Mouse (Mus musculus): ENCODE results near the gene Hcfc2. TPM values are rescaled to one million over a fixed set of nuclear protein-coding genes. Genes with fewer than 3 reads are reported as not detected.

Gene Hcfc2
- polyA plus RNA-seq, 1 experiment: 32.5 TPM

GRCm38 (mm10) chr10:82690494-82690893 is 5.5 kb upstream of the Hcfc2 start, which contains the start of gene Glt8d2:
Gene Glt8d2 (minus strand): TSS chr10:82690650.
- H3K27ac ChIP-seq (ENCODE audit: insufficient read depth, low read length): no peak within 1 kb of the TSS
- TF ChIP-seq CTCF (IDR thresholded peaks at IDR 0.05; ENCODE audit: borderline replicate concordance, insufficient read depth, low read depth, low read length) (no peak), POLR2A (IDR thresholded peaks at IDR 0.05; ENCODE audit: borderline replicate concordance, insufficient read depth, low read length) (no peak)
- H3K4me1 ChIP-seq (ENCODE audit: control insufficient read depth, insufficient read depth, low read length): no peaks in the 10 kb centered on the region
- no peaks in the 10 kb centered on the region for H3K27me3 ChIP-seq (ENCODE audit: control insufficient read depth, insufficient read depth, low read length)
- no peak within 1 kb of the TSS for H3K4me3 ChIP-seq (replicated peaks; ENCODE audit: insufficient read depth, low read depth, low read length)
- WGBS: 26% methylated on average over 14 of the region's 14 CpGs
- no peak for DNase-seq

GRCm38 (mm10) chr10:82696453-82697079 is 606 bp downstream of the Hcfc2 start:
- Histone ChIP-seq H3K27me3 (ENCODE audit: control insufficient read depth, insufficient read depth, low read length) (no peaks in the 10 kb centered on the region), H3K4me1 (ENCODE audit: control insufficient read depth, insufficient read depth, low read length) (peaks cover 7% of the 10 kb centered on the region; the same call in 1 of the 2 replicates), H3K27ac (ENCODE audit: insufficient read depth, low read length) (peak overlapping the region; percentile 34), H3K4me3 (replicated peaks; ENCODE audit: insufficient read depth, low read depth, low read length) (no peak overlapping the region)
- peak; percentile 30 to 32 for DNase-seq
- TF ChIP-seq CTCF (IDR thresholded peaks at IDR 0.05; ENCODE audit: borderline replicate concordance, insufficient read depth, low read depth, low read length) (no peak), POLR2A (IDR thresholded peaks at IDR 0.05; ENCODE audit: borderline replicate concordance, insufficient read depth, low read length) (no peak)
- 30% methylated on average over 4 of the region's 4 CpGs for WGBS

DNA sequence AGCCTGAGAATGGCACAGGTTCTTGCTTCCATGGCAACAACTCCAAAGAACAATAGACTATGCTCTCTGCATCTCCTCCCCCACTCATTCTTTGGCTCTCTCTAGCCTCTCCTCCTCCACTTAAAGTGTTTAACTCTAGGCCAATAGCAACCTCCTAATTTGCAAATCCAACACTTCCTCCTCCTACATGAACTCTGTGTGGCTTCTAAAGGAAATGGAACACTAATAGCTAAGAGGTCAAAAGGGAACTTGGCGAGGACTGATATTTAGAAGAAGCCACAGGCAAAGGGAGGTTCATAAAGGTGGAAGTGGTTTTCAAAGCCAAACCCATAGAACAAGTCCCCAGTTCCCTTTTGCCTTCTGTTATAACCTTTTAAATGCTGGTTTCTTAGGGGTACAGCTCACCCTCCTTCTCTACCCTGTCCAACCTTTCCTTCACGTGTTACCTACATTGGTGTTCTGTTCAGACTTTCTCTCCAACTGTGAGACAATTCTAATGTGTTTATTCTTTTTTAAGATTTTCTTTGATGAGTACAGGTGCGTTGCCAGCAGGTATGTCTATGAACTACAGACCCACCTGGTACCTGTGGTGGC is 1.4 kb downstream of the Hcfc2 start:
- WGBS: 89% methylated on average over 3 of the region's 3 CpGs
- H3K4me1 ChIP-seq (ENCODE audit: control insufficient read depth, insufficient read depth, low read length): peaks cover 7% of the 10 kb centered on the region; the same call in 1 of the 2 replicates
- H3K4me3 ChIP-seq (replicated peaks; ENCODE audit: insufficient read depth, low read depth, low read length): no peak overlapping the region
- 0 out of 2 replicates have a peak overlapping the region, but pooled peaks have one; percentile 34 for H3K27ac ChIP-seq (ENCODE audit: insufficient read depth, low read length)
- TF ChIP-seq POLR2A (IDR thresholded peaks at IDR 0.05; ENCODE audit: borderline replicate concordance, insufficient read depth, low read length): no peak
- TF ChIP-seq CTCF (IDR thresholded peaks at IDR 0.05; ENCODE audit: borderline replicate concordance, insufficient read depth, low read depth, low read length): no peak
- DNase-seq: no peak
- no peaks in the 10 kb centered on the region for H3K27me3 ChIP-seq (ENCODE audit: control insufficient read depth, insufficient read depth, low read length)

- Histone ChIP-seq H3K4me1 (ENCODE audit: control insufficient read depth, insufficient read depth, low read length) (peaks cover 7% of the 10 kb centered on the region; the same call in 1 of the 2 replicates), H3K27me3 (ENCODE audit: control insufficient read depth, insufficient read depth, low read length) (no peaks in the 10 kb centered on the region), H3K27ac (ENCODE audit: insufficient read depth, low read length) (peak overlapping the region; percentile 89), H3K4me3 (replicated peaks; ENCODE audit: insufficient read depth, low read depth, low read length) (peak overlapping the region; percentile 86)
- TF ChIP-seq POLR2A (IDR thresholded peaks at IDR 0.05; ENCODE audit: borderline replicate concordance, insufficient read depth, low read length) (peak; percentile 78), CTCF (IDR thresholded peaks at IDR 0.05; ENCODE audit: borderline replicate concordance, insufficient read depth, low read depth, low read length) (no peak)
- WGBS: under 1% methylated on average over 41 of the region's 42 CpGs
- DNase-seq: peak; percentile 90 to 92
These were observed 2.8 kb downstream of the Hcfc2 start for GRCm38 (mm10) chr10:82698712-82699261.

DNA sequence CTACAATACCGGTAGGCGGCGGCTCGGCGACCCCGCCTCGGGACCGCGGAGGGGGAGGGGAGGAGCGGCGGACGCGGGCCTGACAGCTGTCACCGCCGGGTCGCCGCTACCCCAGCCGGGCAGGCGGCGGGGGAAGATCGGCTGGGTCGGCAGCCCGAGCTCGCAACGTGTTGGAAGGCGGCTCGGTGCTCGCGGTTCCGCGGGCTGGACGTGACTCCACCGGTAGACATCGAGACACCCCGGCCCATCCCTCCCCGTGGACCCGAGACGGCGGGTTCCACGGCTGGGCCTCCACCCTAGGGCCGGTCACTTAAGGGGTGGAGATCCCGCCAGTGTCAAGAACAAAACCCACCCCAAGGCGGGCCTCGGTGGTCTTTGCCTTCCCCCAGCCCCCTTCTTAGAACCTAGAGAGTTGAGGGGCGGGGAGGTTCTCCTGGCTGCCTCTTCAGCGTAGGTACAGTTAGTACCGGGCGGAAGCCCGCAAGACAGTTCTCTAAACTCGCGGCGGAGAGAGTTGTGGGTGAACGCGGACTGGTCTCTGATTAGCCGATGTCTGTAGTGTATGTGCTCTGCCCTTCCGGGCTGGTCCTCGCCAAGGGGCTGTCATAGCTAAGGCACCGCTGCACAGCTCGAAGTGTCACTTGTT is 3.5 kb downstream of the Hcfc2 start:
- Histone ChIP-seq H3K27me3 (ENCODE audit: control insufficient read depth, insufficient read depth, low read length) (no peaks in the 10 kb centered on the region), H3K4me3 (replicated peaks; ENCODE audit: insufficient read depth, low read depth, low read length) (peak overlapping the region; percentile 86), H3K4me1 (ENCODE audit: control insufficient read depth, insufficient read depth, low read length) (peaks cover 7% of the 10 kb centered on the region; the same call in 1 of the 2 replicates), H3K27ac (ENCODE audit: insufficient read depth, low read length) (peak overlapping the region; percentile 55)
- TF ChIP-seq POLR2A (IDR thresholded peaks at IDR 0.05; ENCODE audit: borderline replicate concordance, insufficient read depth, low read length): no peak
- WGBS: under 1% methylated on average over 58 of the region's 59 CpGs
- DNase-seq: no peak

DNA sequence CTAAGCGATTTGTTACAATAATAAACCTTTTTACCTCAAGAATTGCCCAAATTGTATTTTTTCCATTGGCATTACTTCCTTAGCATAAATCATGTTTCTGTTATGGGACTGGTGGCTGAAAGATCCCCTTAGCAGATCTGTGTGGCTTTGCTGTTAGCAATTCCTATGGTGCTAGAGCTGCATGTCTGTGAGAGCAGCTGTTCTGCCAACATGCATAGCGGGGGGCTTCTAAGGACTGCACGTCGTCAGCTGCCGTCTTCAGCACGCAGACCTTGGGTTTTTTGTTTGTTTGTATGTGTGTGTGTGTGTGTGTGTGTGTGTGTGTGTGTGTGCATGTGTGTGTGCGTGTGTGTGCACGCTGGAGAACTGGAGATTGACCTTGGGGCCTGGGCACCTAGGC is 45.4 kb downstream of the Hcfc2 start:
- no peak overlapping the region for H3K4me3 ChIP-seq (replicated peaks; ENCODE audit: insufficient read depth, low read depth, low read length)
- peaks cover 6% of the 10 kb centered on the region for H3K4me1 ChIP-seq (ENCODE audit: control insufficient read depth, insufficient read depth, low read length)
- WGBS: 39% methylated on average over 8 of the region's 8 CpGs
- DNase-seq: peak; percentile 23 to 36
- H3K27ac ChIP-seq (ENCODE audit: insufficient read depth, low read length): no peak overlapping the region
- TF ChIP-seq POLR2A (IDR thresholded peaks at IDR 0.05; ENCODE audit: borderline replicate concordance, insufficient read depth, low read length): no peak
- no peak for TF ChIP-seq CTCF (IDR thresholded peaks at IDR 0.05; ENCODE audit: borderline replicate concordance, insufficient read depth, low read depth, low read length)
- no peaks in the 10 kb centered on the region for H3K27me3 ChIP-seq (ENCODE audit: control insufficient read depth, insufficient read depth, low read length)

GRCm38 (mm10) chr10:82741876-82742275 is 45.9 kb downstream of the Hcfc2 start:
- Histone ChIP-seq H3K27me3 (ENCODE audit: control insufficient read depth, insufficient read depth, low read length) (no peaks in the 10 kb centered on the region), H3K27ac (ENCODE audit: insufficient read depth, low read length) (no peak overlapping the region), H3K4me3 (replicated peaks; ENCODE audit: insufficient read depth, low read depth, low read length) (no peak overlapping the region), H3K4me1 (ENCODE audit: control insufficient read depth, insufficient read depth, low read length) (peaks cover 6% of the 10 kb centered on the region)
- DNase-seq: no peak
- 89% methylated on average over 4 of the region's 4 CpGs for WGBS
- TF ChIP-seq CTCF (IDR thresholded peaks at IDR 0.05; ENCODE audit: borderline replicate concordance, insufficient read depth, low read depth, low read length): no peak
- TF ChIP-seq POLR2A (IDR thresholded peaks at IDR 0.05; ENCODE audit: borderline replicate concordance, insufficient read depth, low read length): no peak
